Mouse (Mus musculus) layer of hippocampus, postnatal 36 days (tissue): ENCODE measurements at regions not wholly inside any gene's neighbourhood (a gene's known extent, or its start where the extent isn't known, plus 50 kb on each side); places are given as distances from the start of the nearest gene placed in this dataset.
A peak's percentile ranks its signal among the peaks of the same experiment; 100 is the strongest.

ENCODE experiments used
- DNase-seq, 2 experiments: peaks; one replicate each; pipeline ENCODE4 v3.0.0; 2022

GRCm38 (mm10) chr5:91746077-91746476, 216.8 kb downstream of the Rchy1 start:
- no peak for DNase-seq

- no peak for DNase-seq
Observed at GRCm38 (mm10) chr5:91744389-91744788, 218.5 kb downstream of the Rchy1 start.

- no peak for DNase-seq
Observed at GRCm38 (mm10) chr5:91740159-91740537, 222.7 kb downstream of the Rchy1 start.

- peak; percentile 29 to 37 for DNase-seq
Observed at GRCm38 (mm10) chr5:91739433-91740158, 222.2 kb downstream of the Parm1 start.

- no peak for DNase-seq
Observed at GRCm38 (mm10) chr5:91732002-91732401, 214.6 kb downstream of the Parm1 start.

GRCm38 (mm10) chr5:91731155-91731554, 213.7 kb downstream of the Parm1 start:
- no peak for DNase-seq

- no peak for DNase-seq
Observed at GRCm38 (mm10) chr5:91729868-91730267, 212.5 kb downstream of the Parm1 start.

GRCm38 (mm10) chr5:91729415-91729814, 212.0 kb downstream of the Parm1 start:
- no peak for DNase-seq

GRCm38 (mm10) chr5:91727448-91727847, 210.0 kb downstream of the Parm1 start:
- no peak for DNase-seq

GRCm38 (mm10) chr5:91726118-91726500, 208.7 kb downstream of the Parm1 start:
- no peak for DNase-seq

- no peak for DNase-seq
Observed at GRCm38 (mm10) chr5:91725380-91726117, 208.1 kb downstream of the Parm1 start.

- DNase-seq = no peak
Observed at GRCm38 (mm10) chr5:91724881-91725280, 207.5 kb downstream of the Parm1 start.

- DNase-seq = no peak
Observed at GRCm38 (mm10) chr5:91723416-91723815, 206.0 kb downstream of the Parm1 start.

- DNase-seq = no peak
Observed at GRCm38 (mm10) chr5:91722982-91723381, 205.6 kb downstream of the Parm1 start.

GRCm38 (mm10) chr5:91722403-91722802, 205.0 kb downstream of the Parm1 start:
- DNase-seq = no peak

GRCm38 (mm10) chr5:91721231-91722096, 204.0 kb downstream of the Parm1 start:
- DNase-seq = no peak

GRCm38 (mm10) chr5:91713020-91713419, 195.6 kb downstream of the Parm1 start:
- no peak for DNase-seq

- DNase-seq = no peak
Observed at GRCm38 (mm10) chr5:91709494-91710286, 192.3 kb downstream of the Parm1 start.

- no peak for DNase-seq
Observed at GRCm38 (mm10) chr5:91708149-91708548, 190.7 kb downstream of the Parm1 start.

- DNase-seq = no peak
Observed at GRCm38 (mm10) chr5:91697075-91697474, 179.7 kb downstream of the Parm1 start.

- DNase-seq = no peak
Observed at GRCm38 (mm10) chr5:91696532-91696931, 179.1 kb downstream of the Parm1 start.

- DNase-seq = no peak
Observed at GRCm38 (mm10) chr5:91695632-91696031, 178.2 kb downstream of the Parm1 start.
